Mouse (Mus musculus): ENCODE results near the gene Shld2. TPM values are rescaled to one million over a fixed set of nuclear protein-coding genes. Genes with fewer than 3 reads are reported as not detected.

Shld2 gene
- polyA plus RNA-seq, 1 experiment from 2014 or later = 6.1 TPM

GRCm38 (mm10) chr14:34252470-34253145 lies 57.7 kb downstream of the Shld2 start:
- DNase-seq (ENCODE audit: low spot score) = no peak
- Histone ChIP-seq H3K4me3 (no peak overlapping the region), H3K36me3 (no peaks in the 10 kb centered on the region), H3K27ac (no peak overlapping the region), H3K4me1 (replicated peaks) (no peaks in the 10 kb centered on the region), H3K27me3 (ENCODE audit: insufficient read depth, poor library complexity, severe bottlenecking) (no peaks in the 10 kb centered on the region), H3K9me3 (no peaks in the 10 kb centered on the region)
- 74% methylated on average over 5 of the region's 6 CpGs for WGBS

GRCm38 (mm10) chr14:34240676-34241075 lies 69.6 kb downstream of the Shld2 start:
- WGBS = 83% methylated on average over 6 of the region's 6 CpGs
- Histone ChIP-seq H3K36me3 (no peaks in the 10 kb centered on the region), H3K9me3 (no peaks in the 10 kb centered on the region), H3K4me1 (replicated peaks) (no peaks in the 10 kb centered on the region), H3K27me3 (ENCODE audit: insufficient read depth, poor library complexity, severe bottlenecking) (no peaks in the 10 kb centered on the region), H3K27ac (no peak overlapping the region), H3K4me3 (no peak overlapping the region)
- DNase-seq (ENCODE audit: low spot score) = no peak

GRCm38 (mm10) chr14:34240263-34240662 lies 70.0 kb downstream of the Shld2 start:
- H3K36me3 ChIP-seq = no peaks in the 10 kb centered on the region
- DNase-seq (ENCODE audit: low spot score) = no peak
- H3K4me1 ChIP-seq (replicated peaks) = no peaks in the 10 kb centered on the region
- WGBS = 89% methylated on average over 10 of the region's 10 CpGs
- no peaks in the 10 kb centered on the region for H3K27me3 ChIP-seq (ENCODE audit: insufficient read depth, poor library complexity, severe bottlenecking)
- H3K4me3 ChIP-seq = no peak overlapping the region
- no peak overlapping the region for H3K27ac ChIP-seq
- no peaks in the 10 kb centered on the region for H3K9me3 ChIP-seq

GRCm38 (mm10) chr14:34234630-34235380 lies 75.5 kb downstream of the Shld2 start:
- Histone ChIP-seq H3K27me3 (ENCODE audit: insufficient read depth, poor library complexity, severe bottlenecking) (no peaks in the 10 kb centered on the region), H3K4me1 (replicated peaks) (peaks cover 6% of the 10 kb centered on the region; the same call in 1 of the 2 replicates), H3K9me3 (no peaks in the 10 kb centered on the region), H3K4me3 (peak overlapping the region; percentile 47), H3K36me3 (no peaks in the 10 kb centered on the region), H3K27ac (0 out of 2 replicates have a peak overlapping the region, but pooled peaks have one; percentile 23)
- peak; percentile 78 for DNase-seq (ENCODE audit: low spot score)
- 4% methylated on average over 16 of the region's 16 CpGs for WGBS

GRCm38 (mm10) chr14:34233846-34234245 lies 76.4 kb downstream of the Shld2 start:
- 61% methylated on average over 4 of the region's 4 CpGs for WGBS
- H3K4me3 ChIP-seq = no peak overlapping the region
- H3K4me1 ChIP-seq (replicated peaks) = peaks cover 6% of the 10 kb centered on the region; the same call in 1 of the 2 replicates
- H3K9me3 ChIP-seq = no peaks in the 10 kb centered on the region
- H3K27ac ChIP-seq = no peak overlapping the region
- no peaks in the 10 kb centered on the region for H3K27me3 ChIP-seq (ENCODE audit: insufficient read depth, poor library complexity, severe bottlenecking)
- DNase-seq (ENCODE audit: low spot score) = no peak
- H3K36me3 ChIP-seq = no peaks in the 10 kb centered on the region

GRCm38 (mm10) chr14:34232866-34233680 lies 77.2 kb downstream of the Shld2 start:
- WGBS = 86% methylated on average over 9 of the region's 9 CpGs
- H3K9me3 ChIP-seq = no peaks in the 10 kb centered on the region
- H3K4me3 ChIP-seq = no peak overlapping the region

GRCm38 (mm10) chr14:34232340-34232739 lies 78.0 kb downstream of the Shld2 start:
- Histone ChIP-seq H3K36me3 (no peaks in the 10 kb centered on the region), H3K27ac (no peak overlapping the region), H3K4me1 (replicated peaks) (peaks cover 10% of the 10 kb centered on the region; the same call in 1 of the 2 replicates), H3K4me3 (no peak overlapping the region), H3K27me3 (ENCODE audit: insufficient read depth, poor library complexity, severe bottlenecking) (no peaks in the 10 kb centered on the region), H3K9me3 (no peaks in the 10 kb centered on the region)
- DNase-seq (ENCODE audit: low spot score) = no peak
- 55% methylated on average over 7 of the region's 7 CpGs for WGBS

More at GRCm38 (mm10) chr14:34232866-34233680, 77.2 kb downstream of the Shld2 start:
- no peak for DNase-seq (ENCODE audit: low spot score)
- Histone ChIP-seq H3K27me3 (ENCODE audit: insufficient read depth, poor library complexity, severe bottlenecking) (no peaks in the 10 kb centered on the region), H3K27ac (no peak overlapping the region), H3K36me3 (no peaks in the 10 kb centered on the region), H3K4me1 (replicated peaks) (peaks cover 6% of the 10 kb centered on the region; the same call in 1 of the 2 replicates)

GRCm38 (mm10) chr14:34228830-34229506 lies 81.3 kb downstream of the Shld2 start:
- H3K4me1 ChIP-seq (replicated peaks) = 0 out of 2 replicates have a peak, but pooled peaks cover 7% of the 10 kb centered on the region
- DNase-seq (ENCODE audit: low spot score) = no peak
- H3K27me3 ChIP-seq (ENCODE audit: insufficient read depth, poor library complexity, severe bottlenecking) = no peaks in the 10 kb centered on the region
- no peak overlapping the region for H3K4me3 ChIP-seq
- H3K27ac ChIP-seq = no peak overlapping the region
- no peaks in the 10 kb centered on the region for H3K36me3 ChIP-seq
- WGBS = 90% methylated on average over 10 of the region's 10 CpGs
- H3K9me3 ChIP-seq = no peaks in the 10 kb centered on the region

- 81% methylated on average over 12 of the region's 12 CpGs for WGBS
- H3K27me3 ChIP-seq (ENCODE audit: insufficient read depth, poor library complexity, severe bottlenecking) = no peaks in the 10 kb centered on the region
- no peaks in the 10 kb centered on the region for H3K9me3 ChIP-seq
- H3K4me3 ChIP-seq = no peak overlapping the region
- H3K4me1 ChIP-seq (replicated peaks) = 0 out of 2 replicates have a peak, but pooled peaks cover 7% of the 10 kb centered on the region
- no peak for DNase-seq (ENCODE audit: low spot score)
- H3K36me3 ChIP-seq = no peaks in the 10 kb centered on the region
- H3K27ac ChIP-seq = no peak overlapping the region
Measured at GRCm38 (mm10) chr14:34227981-34228380, 82.3 kb downstream of the Shld2 start.

- WGBS = 90% methylated on average over 4 of the region's 4 CpGs
- no peak for DNase-seq (ENCODE audit: low spot score)
- 0 out of 2 replicates have a peak, but pooled peaks cover 7% of the 10 kb centered on the region for H3K4me1 ChIP-seq (replicated peaks)
- H3K27me3 ChIP-seq (ENCODE audit: insufficient read depth, poor library complexity, severe bottlenecking) = peaks cover 5% of the 10 kb centered on the region; the same call in 1 of the 2 replicates
- H3K4me3 ChIP-seq = no peak overlapping the region
- no peak overlapping the region for H3K27ac ChIP-seq
- no peaks in the 10 kb centered on the region for H3K36me3 ChIP-seq
- no peaks in the 10 kb centered on the region for H3K9me3 ChIP-seq
Measured at GRCm38 (mm10) chr14:34226566-34226965, 83.7 kb downstream of the Shld2 start.

GRCm38 (mm10) chr14:34225986-34226385 lies 84.3 kb downstream of the Shld2 start:
- H3K4me3 ChIP-seq = no peak overlapping the region
- H3K27me3 ChIP-seq (ENCODE audit: insufficient read depth, poor library complexity, severe bottlenecking) = peaks cover 11% of the 10 kb centered on the region
- 85% methylated on average over 9 of the region's 9 CpGs for WGBS
- H3K9me3 ChIP-seq = no peaks in the 10 kb centered on the region
- DNase-seq (ENCODE audit: low spot score) = no peak
- H3K4me1 ChIP-seq (replicated peaks) = 0 out of 2 replicates have a peak, but pooled peaks cover 7% of the 10 kb centered on the region
- H3K27ac ChIP-seq = no peak overlapping the region
- H3K36me3 ChIP-seq = no peaks in the 10 kb centered on the region

- Histone ChIP-seq H3K4me3 (no peak overlapping the region), H3K36me3 (no peaks in the 10 kb centered on the region), H3K27ac (no peak overlapping the region), H3K27me3 (ENCODE audit: insufficient read depth, poor library complexity, severe bottlenecking) (peaks cover 36% of the 10 kb centered on the region), H3K4me1 (replicated peaks) (peaks cover 12% of the 10 kb centered on the region), H3K9me3 (no peaks in the 10 kb centered on the region)
- no peak for DNase-seq (ENCODE audit: low spot score)
- WGBS = 70% methylated on average over 5 of the region's 5 CpGs
Measured at GRCm38 (mm10) chr14:34223362-34223898, 86.9 kb downstream of the Shld2 start.

Data from hindbrain, embryonic 10.5 days (tissue).